Mouse (Mus musculus) CD4-positive helper T cell, adult 2 months (primary cell): ENCODE results near the gene 4930518I15Rik.
A peak's percentile ranks its signal among the peaks of the same experiment; 100 is the strongest.
"Not testable (repeated sequence)": the region's sequence is repeated elsewhere in the genome, so short reads cannot be mapped to it uniquely, and the experiment has no call there.

Experiments
- DNase-seq: peaks from one replicate; pipeline ENCODE4 v3.0.0-alpha.2; 2012; ENCODE audit warnings: low read depth, missing footprints, low spot score

The 4930518I15Rik gene

GRCm38 (mm10) chr2:156857835-156858234 is at the start of gene 4930518I15Rik:
Gene 4930518I15Rik (minus strand): TSS chr2:156857946.
- no peak for DNase-seq

DNA sequence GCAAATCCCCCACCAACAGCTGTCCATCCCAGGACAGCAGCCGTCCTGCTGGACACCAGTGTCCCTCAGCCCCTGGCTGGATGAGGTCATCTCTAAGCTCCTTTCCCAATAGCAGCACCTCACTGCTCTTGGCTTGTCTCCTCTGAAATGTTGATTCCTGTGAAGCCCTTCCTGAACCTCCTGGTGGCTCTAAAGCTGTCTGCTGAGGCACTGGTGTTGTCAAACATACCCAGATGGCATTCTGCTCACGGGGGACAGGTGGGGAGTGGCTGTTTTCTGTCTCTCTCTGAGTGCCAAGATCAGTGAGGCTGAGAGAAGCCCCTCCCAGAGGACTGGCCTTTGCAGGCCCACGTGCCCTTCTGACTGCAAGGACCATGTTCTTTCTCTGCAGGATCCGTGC is 48.2 kb upstream of the 4930518I15Rik start:
- not testable (repeated sequence) for DNase-seq

DNA sequence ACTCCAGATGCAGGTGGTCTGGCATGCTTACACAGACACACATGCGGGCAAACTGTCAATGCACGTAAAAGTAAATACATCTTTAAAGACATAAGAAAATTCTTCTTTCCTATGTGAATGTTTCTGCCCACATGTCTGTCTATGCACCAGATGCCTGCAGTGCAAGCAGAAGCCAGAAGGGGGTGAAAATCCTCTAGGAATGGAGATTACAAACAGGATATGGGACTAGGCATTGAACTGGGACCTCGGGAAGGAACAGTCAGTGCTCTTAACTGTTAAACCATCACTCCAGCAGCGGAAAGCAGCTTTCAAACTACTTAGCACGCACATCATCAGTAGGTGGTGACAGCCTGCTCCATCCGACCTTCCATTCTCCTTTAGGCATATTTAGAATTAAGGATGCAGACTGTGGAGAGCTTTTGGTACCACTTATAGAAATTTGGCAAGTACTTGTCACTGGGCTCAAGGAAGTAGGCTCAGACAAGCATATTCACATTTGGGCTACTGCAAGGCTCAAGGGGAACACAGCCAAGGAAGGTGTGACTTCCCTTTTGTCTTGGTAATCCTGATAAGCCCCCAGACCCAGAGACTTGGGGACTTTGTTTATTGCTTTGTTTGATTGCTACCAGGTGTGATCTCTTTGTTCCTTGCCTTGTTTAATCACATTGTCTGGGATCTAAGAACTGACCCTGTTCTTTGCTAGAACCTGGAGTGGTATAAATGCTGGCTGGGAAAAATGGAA is 47.4 kb upstream of the 4930518I15Rik start:
- no peak for DNase-seq

- no peak for DNase-seq
These were observed 45.6 kb upstream of the 4930518I15Rik start for GRCm38 (mm10) chr2:156903367-156903766.

GRCm38 (mm10) chr2:156902411-156902810 is 44.7 kb upstream of the 4930518I15Rik start:
- not testable (repeated sequence) for DNase-seq

GRCm38 (mm10) chr2:156901883-156902282 is 44.1 kb upstream of the 4930518I15Rik start:
- DNase-seq = no peak

GRCm38 (mm10) chr2:156901344-156901743 is 43.6 kb upstream of the 4930518I15Rik start:
- no peak for DNase-seq

DNA sequence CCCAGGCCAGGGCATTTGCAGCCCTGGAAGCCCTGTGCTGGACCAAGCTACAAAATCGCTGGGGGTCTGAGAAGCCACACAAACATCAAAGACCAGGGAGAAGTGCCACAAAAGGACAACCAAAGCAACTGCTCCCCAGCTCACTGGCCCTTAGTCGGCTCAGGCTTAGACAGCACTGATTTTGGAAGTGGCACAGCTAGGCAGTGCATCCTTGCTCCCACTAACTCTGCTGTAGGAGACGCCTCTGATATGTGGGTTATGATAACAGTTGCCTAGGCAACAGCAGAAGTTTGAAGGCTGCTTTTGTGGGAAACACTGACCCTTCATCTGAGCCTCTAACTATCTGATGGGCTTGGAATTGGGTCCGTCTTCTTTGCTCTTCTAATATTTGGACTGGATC is 41.4 kb upstream of the 4930518I15Rik start:
- no peak for DNase-seq

GRCm38 (mm10) chr2:156898374-156898773 is 40.6 kb upstream of the 4930518I15Rik start:
- DNase-seq = no peak

DNA sequence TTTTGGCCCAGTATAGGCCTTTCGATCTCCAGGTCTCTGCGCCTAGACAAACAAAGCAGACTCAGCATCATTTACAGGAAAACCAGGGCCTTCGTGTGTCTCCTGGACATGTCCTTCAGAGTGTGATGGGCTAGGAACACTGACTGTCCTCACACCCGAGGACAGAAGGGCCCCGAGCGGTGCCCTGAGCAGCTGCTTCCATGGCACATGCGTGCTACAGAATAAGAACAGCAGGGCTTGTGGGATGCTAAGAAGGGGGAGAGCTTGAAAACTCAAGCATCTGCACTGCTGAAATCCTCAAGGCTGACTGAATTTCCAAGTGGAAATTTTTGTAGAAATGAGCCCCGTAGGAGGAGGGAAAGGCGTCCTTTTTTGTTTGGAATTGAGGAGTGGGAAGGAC is 39.3 kb upstream of the 4930518I15Rik start:
- DNase-seq = no peak

GRCm38 (mm10) chr2:156896384-156896914 is 38.7 kb upstream of the 4930518I15Rik start:
- DNase-seq = no peak

DNA sequence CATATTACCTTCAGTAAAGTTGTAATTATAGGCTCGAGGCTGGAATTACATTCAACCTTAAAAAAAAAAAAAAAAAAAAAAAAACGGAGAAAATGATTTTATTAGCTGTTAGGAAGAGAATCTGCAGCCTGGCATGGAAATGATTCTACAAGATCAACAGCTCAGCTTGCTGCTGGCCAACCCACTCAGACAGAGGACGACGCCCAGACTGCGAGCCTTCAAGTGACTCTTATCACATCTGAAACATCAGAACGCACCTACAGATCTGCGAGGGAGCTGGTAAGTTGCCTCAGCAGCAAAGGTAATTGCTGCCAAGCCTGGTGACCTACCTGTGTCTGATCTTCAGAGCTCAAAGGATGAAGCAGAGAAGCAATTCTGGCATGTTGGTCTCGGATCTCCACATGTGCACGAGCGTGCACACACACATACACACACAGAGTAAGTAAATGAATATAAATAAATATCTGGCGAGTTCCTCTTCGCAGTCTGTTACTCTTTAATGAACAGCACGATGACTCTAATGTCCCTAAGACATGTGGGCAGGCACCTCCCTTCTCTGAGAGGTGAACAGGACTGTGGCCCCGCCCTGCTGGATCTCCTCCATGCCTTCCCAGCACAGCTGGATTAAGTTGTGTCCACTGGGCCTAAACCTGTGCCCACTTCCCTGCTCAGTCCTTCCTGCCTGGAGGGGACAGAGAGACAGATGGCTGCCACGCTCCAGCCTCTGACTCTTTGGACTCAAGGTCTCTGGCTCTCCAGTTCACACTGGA is 36.9 kb upstream of the 4930518I15Rik start:
- no peak for DNase-seq

DNA sequence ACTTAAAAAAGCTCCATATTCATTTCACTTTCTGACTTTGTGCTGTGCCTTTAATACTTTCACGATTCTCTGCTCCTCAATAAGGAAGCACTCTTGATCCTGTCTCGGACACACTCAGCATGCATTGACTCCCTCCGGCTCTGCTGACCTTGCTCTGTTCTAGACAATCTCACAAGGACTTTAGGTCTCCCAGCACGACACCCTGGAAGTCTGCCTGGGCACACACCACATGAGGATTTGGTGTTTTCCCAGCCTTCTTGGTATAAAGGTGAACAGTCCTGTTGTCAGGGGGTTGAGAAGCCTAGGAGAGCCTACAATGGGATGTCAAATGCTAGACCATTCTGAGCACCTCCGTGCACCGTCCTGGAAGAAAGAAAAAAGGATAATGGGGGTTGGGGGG is 35.1 kb upstream of the 4930518I15Rik start:
- no peak for DNase-seq

GRCm38 (mm10) chr2:156892240-156892639 is 34.5 kb upstream of the 4930518I15Rik start:
- DNase-seq = no peak

DNA sequence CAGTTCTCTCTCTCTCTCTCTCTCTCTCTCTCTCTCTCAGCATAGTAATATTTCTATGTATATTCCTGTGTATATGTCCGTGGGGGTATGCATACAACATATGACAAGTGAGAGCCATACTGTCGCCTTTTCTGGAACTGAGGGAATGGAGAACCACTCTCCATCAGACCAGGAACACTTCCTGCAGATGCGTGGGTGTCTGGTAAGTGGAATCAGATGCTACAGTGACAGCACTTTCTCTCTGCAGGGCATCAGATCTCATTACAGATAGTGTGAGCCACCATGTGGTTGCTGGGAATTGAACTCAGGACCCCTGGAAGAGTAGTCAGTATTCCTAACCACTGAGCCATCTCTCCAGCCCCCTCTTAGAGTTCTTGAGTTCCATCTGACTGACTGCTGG is 30.7 kb upstream of the 4930518I15Rik start:
- DNase-seq = no peak

DNA sequence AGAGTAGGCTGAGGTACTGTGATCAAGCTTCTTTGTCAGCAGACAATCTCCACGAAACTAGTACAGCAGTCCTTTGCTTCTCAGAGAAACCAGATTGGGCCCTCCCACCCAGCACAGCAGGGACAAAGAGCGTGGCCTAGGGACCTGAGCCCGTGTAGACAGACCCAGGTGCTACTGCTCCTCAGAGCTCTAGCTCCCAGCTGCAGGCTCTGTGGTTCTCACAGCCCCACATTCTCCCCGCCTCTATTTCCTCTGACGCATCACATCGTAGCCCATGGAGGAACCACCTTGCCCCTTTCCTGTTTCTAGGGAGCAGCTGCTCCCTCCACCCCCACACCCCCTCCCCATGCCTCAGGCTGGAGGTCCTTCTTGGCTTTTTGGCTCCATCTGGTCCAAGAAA is 29.3 kb upstream of the 4930518I15Rik start, which contains the start of gene Sla2:
TSS of gene Sla2 (minus strand) at position 176 of the 400 bp plus-strand sequence.
- DNase-seq = peak; percentile 85

DNA sequence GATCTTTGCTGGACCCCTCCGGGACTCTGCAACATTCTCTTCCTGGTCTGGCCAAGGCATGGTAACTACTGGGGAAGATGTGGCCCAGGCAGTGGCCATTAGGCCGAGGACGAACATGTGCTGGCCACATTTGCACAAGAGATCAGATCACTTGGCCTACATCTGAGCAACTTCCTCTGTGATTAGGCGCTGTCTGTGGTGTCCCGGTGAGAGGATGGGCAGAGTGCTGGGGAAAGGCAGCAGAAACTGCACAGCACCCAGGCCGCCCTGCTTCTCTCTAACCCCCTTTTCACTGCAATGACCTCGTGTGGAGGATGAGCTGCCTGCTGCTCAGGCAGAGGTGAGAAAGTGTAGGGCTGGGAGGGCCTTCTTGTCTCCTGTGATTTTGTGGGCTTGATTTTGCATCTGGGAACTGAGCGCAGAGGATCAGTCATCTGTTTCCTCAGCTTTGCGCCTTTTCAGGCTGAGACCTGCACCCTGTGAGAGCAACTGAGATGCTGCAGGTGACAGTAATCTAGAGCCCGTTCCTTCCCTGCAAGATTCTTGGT is 28.4 kb upstream of the 4930518I15Rik start:
- DNase-seq = peak; percentile 39

DNA sequence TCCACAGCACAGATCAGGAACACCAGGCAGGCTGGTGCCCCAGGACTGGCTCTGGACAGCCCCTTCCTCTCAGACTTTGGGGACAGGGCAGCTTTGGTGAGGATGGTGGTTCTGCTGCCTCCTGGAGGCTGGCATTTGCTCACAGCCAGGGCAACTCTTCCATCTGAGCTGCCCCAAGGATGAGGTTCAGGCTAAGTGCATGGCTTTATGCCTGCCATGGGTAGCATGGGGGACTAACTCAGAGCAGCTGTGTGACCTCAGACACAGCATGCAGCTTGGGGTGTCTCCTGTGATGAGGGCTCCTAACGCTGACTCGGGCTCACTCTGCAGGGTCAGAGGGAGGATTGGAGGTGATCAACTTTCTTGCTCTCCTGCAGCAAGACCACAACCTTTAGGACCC is 27.9 kb upstream of the 4930518I15Rik start:
- not testable (repeated sequence) for DNase-seq

- no peak for DNase-seq
These were observed 26.9 kb upstream of the 4930518I15Rik start for GRCm38 (mm10) chr2:156884396-156885211.

DNA sequence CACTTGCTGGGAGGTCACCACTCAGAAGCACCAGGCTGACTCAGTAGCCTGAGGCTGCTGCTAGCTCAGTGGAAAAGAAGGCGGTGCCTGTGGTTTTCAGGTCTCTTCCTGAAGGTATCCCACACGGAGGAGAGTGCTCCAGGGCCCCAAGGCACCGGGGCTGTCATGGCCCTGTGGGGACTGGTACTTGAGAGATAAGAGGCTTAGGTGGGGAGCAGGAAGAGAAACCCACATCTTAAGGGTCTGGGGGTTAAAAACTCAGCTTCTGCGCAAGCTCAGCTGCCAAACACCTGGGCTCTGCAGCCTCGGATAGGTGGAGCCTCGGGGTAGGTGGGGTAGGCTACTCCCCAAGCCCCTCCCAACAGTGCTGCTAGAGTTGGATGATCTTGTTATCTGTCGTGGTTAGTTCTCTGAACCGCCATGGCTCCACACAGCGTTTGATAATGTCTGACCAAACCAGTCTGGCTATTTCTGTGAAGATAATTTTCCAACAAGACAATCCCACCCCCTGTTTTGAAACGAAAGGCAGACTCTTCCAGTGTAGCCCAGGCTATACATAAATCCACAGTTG is 24.8 kb upstream of the 4930518I15Rik start:
- DNase-seq = peak; percentile 89

- DNase-seq = no peak
These were observed 21.8 kb upstream of the 4930518I15Rik start for GRCm38 (mm10) chr2:156879541-156879940.
